Mouse (Mus musculus): Measurements from ENCODE around the gene Cd4.

Gene Cd4

DNA sequence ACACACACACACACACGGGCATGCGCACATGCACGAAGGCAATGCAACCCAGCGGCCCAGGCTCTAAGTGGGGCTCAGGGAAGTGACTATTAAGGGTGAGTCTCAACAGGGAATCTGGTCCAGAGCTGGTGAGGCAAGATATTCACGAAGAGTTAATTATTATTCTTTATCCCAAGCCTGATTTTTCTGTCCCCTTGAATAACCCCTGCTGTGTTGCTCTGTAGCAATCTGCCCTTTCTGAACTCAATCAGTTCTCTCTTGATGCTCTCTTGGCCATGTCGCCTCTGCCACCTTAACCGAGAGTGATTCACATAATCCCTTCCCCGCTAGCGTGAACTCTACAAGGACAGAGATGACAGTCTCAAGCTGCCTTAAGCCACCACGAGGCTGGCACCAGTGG is 4.7 kb downstream of the Cd4 start:
- no peak for DNase-seq

- DNase-seq: no peak
These were observed 6.2 kb downstream of the Cd4 start for GRCm38 (mm10) chr6:124881821-124882220.

DNA sequence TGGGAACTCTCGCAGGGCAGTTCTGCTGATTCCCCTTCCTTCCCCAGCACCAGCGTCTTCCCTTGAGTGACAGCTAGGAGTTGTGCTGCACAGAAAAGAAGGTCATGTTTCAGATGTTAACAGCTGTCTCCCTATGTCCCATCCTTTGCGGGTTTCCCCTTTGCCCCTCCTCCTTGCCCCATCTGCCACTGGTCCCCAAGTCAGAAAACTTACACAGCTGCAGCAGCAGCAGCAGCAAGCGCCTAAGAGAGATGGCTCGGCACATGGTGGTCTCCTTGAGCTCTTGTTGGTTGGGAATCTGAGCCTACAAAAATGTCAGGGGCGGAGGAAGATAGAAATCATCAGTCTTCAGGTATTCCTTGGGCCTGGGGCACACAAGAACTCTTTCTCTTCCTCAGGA is 8.6 kb downstream of the Cd4 start:
- DNase-seq: no peak

DNA sequence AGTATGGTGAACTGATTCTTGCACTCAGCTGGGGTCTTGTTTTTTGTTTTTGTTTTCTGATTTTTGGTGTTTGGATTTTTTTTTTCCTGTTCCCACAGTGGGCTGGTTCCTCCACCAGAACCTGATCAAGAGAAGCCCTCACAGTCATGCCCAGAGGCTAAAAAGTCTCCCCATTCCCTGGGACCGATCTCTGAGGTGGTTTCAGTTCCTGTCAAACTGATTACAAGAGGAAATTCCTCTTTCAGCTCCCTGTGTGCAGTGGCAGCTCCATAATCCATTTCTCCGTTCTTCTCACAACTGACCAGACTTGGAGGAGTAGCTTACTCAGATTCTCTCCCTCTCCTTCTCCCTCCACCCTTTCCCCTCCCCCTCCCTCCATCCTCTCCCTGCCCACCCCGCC is 13.7 kb downstream of the Cd4 start:
- no peak for DNase-seq

GRCm38 (mm10) chr6:124866560-124866959 is 21.5 kb downstream of the Cd4 start:
- no peak for DNase-seq

GRCm38 (mm10) chr6:124865766-124866362 is 22.2 kb downstream of the Cd4 start:
- DNase-seq: peak; percentile 32 to 38

DNA sequence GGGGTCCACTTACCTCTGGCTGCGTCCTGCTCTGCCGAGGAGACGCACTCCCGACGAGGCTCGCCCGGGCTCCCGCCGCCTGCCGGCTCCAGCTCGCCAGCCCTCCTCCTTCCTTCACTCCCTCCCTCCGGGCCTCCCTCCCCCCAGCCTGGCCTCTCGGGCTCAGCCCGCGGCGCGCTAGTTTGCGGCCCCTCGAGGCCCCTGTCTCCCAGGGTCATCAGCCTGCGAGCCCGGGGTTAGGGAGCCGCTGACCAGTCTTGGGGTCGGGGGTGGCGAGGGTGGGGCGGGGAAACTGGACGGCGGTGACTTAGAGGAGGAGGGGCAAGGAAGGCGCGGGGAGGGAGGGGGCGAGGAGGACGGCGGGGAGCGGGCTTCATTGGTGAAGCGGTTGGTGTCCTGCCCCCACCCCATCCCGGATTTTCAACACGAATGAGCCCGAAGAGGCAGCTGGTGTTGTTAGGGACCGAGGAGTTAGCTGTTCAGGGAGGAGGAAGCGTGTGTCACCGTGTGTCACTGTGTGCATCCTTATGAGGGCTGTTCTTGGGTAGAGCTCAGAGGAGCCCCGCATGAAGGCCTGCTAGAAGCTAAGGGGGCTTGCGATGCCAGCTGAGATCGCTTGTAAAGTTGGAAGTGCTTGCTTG is 24.2 kb downstream of the Cd4 start, which contains the start of gene Gpr162:
Gene Gpr162 (minus strand): TSS at position 326 of the 641 bp plus-strand sequence.
- peak; percentile 82 to 86 for DNase-seq

GRCm38 (mm10) chr6:124863125-124863657 is 24.8 kb downstream of the Cd4 start:
- DNase-seq: peak; percentile 53 to 56

DNA sequence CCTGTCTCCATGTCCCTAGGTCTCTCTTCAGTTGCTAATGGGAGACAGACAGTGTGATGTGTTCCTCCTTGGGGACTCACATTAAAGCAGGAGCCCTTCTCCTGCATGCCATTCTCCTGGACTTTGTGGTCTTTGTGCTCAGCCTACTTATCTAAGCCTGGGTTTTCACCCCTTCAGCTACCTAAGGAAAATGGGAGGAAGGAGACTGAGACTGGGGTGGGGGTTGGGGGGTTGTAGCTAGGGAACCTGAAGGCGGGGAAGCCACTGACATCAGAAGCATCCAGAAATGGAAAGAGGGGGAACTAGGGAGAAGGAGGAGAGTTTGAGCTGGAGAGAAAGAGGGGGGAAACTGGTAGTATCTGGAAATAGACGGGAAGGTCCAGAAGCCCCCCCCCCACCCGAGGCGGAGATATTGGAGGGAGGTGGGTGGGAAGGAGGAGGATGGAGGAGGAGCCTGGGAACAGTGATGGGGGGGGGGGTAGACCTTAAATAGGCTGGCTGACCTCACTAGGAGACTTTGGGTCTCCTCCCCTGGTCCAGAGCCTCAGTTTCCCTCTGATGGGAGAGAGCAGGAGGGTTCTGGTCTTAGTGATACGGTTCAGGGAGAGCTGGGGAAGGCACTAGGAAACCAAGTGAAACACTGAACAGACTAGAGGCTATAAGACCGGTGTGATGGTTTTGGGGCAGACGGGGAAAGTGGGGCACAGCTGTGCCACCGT is 25.5 kb downstream of the Cd4 start:
- peak; percentile 35 to 38 for DNase-seq

DNA sequence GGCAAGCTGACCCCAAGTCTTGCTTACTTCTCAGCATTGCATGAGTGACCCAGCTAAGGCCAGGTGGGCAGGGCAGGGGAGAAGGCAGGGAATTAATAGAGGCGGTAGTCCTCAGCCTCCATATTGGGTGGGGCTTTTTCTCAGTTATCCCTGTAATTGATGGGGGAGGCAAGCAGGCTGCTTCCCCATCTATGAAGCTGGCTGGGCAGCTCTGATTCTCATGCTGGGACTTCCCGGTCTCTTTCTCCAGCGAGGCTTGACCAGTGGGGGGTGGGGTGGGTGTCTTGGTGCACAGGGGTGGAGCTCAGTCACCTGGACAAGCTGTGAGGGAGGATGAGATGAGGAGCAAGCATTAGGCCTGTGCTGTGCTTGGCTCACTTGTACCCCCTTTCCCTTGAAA is 26.2 kb downstream of the Cd4 start:
- peak in 1 of 2 experiments; percentile 59 for DNase-seq

GRCm38 (mm10) chr6:124861266-124861665 is 26.8 kb downstream of the Cd4 start:
- peak in 1 of 2 experiments; percentile 57 for DNase-seq

GRCm38 (mm10) chr6:124860511-124860910 is 27.5 kb downstream of the Cd4 start:
- peak in 1 of 2 experiments; percentile 38 for DNase-seq

DNA sequence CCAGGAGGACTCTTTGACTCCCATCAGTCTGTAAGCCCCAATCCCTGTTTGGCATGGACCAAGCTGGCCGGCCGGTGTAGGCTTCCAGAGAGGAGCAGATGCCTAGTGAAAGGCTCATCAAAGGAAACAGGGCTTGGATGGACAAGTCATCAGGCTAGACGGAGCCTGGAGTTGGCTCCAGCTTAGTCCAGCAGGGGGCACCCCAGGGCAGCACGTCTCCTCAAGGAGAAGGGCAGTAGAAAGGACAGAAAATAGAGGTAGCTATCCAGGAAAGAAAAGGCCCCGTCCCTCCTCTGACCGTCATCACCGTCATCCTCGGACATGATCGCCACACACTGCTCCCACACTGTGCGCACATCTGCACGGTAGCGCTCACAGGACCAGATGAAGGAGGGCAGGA is 28.3 kb downstream of the Cd4 start:
- DNase-seq: peak; percentile 96 to 97

DNA sequence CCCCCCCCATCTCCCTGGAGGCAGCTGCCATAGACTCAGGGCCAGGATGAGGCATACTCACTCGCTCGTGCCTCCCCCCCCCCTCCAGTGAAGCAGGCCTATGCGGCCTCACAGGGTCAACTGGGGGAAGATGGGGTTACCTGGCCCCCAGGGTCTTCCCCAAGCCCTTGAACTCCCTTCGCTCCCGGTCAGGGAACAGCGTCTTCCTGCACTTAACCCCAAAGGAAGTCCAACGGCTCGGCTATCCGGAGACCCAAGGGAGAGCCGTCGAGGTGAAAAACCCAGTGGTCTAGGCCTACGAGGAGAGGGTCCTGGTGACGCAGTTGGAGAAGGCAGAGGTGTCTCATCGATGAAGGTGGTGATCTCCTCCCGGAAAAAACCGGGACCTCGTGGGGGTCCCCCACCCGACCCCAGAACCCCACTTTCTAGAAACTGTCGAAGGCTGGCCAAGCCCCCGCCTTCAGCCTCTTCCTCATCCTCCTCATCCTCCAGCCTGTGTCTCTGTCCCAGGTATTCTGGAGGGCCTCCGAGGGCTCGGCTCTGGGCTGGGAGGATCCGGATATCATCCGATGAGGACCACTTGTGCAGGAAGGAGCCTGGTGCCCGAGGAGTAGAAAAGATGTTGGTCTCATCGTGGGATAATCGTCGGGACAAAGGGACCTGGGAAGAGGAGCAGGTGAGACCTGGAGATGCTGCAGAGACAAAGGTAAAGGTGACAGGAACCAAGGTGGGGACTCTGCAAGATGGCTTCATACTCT is 29.3 kb downstream of the Cd4 start:
- peak in 1 of 2 experiments; percentile 43 for DNase-seq

DNA sequence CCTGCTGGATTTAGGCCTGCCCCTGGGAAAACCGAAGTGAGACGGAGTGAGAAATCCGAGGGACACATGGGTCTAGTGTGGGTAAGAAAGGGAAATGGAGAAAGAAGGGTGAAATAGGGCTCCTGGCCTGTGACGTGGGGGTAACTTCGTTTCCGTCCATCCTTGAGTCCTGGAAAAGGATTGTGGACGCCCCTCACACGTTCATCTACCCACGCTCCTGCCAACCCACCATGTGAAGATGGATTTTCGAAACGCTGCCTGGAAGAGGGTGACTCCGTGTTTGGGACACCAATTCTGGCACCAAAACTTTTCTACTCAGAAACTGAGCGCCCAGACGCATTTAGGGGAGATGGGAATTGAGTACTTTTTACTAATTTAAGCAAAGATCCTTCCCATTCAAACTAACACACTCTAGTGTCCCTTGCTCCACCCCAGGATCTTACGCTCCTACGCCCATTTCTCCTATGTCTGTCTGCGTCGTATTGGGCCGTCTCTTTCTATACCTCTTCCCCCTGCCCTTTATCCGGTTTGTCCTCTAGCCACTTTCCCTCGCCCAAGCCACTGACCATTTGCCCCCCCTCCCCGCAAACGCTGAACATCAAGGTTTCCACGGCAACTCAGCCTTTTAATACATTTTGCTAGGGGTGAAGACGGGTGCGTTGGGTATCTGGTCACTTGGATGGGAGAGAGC is 30.0 kb downstream of the Cd4 start:
- DNase-seq: peak in 1 of 2 experiments; percentile 30

GRCm38 (mm10) chr6:124856916-124857839 is 30.8 kb downstream of the Cd4 start, which contains the start of gene P3h3:
TSS of gene P3h3 (minus strand) at chr6:124857752.
- DNase-seq: peak; percentile 92 to 94

- peak; percentile 48 to 69 for DNase-seq
These were observed 31.7 kb downstream of the Cd4 start for GRCm38 (mm10) chr6:124856321-124856720.

GRCm38 (mm10) chr6:124854647-124855046 is 33.4 kb downstream of the Cd4 start:
- no peak for DNase-seq

DNA sequence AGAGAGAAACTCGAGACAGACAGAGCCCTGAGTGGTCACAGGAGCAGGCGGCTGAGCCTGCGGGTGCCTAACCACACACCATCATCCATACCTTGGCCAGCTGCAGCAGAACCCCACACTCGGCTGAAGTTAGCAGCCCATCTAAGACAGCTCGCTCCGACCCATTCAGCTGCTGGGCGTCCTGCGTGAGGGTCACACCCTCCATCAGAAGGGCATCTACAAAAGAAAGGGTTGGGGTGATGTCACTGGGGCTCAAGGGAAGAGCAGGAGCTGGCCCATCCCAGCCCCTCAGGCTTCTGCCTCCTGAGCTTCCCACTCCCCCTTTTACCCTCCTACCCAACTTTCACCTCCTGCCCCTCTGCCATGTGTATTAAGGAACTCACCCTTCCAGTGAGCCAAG is 37.5 kb downstream of the Cd4 start:
- DNase-seq: no peak

- DNase-seq: peak; percentile 95 to 96
These were observed 40.7 kb downstream of the Cd4 start for GRCm38 (mm10) chr6:124847305-124847704.
